Comparison of ENCODE assay signal across 8 mouse cellular contexts in the genomic region with DNA sequence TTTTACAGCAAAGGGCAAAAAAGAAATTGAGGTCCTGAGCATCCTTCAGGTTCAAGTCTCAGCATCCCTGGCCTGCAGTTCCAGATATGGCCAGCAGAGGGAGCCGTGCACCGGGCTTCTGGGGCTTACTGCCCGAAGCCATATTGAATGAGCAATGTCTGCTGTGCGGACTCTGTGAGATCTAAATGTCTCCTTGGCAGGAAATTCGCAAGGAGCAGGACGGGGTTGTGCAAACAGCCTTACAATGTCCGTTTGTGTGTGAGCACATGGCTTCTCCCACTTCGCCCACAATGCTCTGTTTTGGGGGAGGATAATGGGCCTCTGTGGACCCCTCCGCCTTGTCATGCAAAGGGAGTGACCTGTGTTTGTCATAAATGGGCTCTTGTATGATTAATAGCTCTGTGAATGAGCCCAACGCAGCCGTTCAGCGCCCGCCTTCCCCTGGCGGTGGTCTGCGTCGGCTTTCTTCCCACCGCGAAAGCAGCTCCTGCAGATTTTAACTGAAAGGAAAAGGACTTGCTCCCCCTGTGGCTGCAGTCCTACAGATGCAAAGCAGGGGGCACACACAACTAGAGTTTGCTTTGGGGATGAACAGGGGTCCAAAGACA.
DNase-seq lines count a peak whose midpoint lies in the region; ATAC-seq lines count a peak whose summit lies in the region.

No protein-coding gene starts in this region.

- peak overlapping the region; percentile 28 for H3K4me3 ChIP-seq in hindbrain, embryonic 14.5 days (replicated peaks; ENCODE audit: low read length)

- H3K27me3 ChIP-seq in hindbrain, embryonic 14.5 days (ENCODE audit: control insufficient read depth, insufficient read depth, low read length) = no peaks in the 10 kb centered on the region

- ATAC-seq in hindbrain, embryonic 14.5 days (ENCODE audit: low FRiP score) = peak; percentile 94

- WGBS in hindbrain, embryonic 14.5 days = 12% methylated on average over 18 of the region's 18 CpGs

- no peaks in the 10 kb centered on the region for H3K9me3 ChIP-seq in hindbrain, embryonic 14.5 days (ENCODE audit: control insufficient read depth, low read length)

- peak overlapping the region; percentile 66 for H3K9ac ChIP-seq in hindbrain, embryonic 14.5 days

- H3K4me2 ChIP-seq in hindbrain, embryonic 14.5 days (replicated peaks) = peak overlapping the region; percentile 61

- H3K36me3 ChIP-seq in hindbrain, embryonic 14.5 days (replicated peaks; ENCODE audit: control insufficient read depth, insufficient read depth) = no peaks in the 10 kb centered on the region

- peak overlapping the region; percentile 94 for H3K27ac ChIP-seq in hindbrain, embryonic 14.5 days

- 0 out of 2 replicates have a peak, but pooled peaks cover 5% of the 10 kb centered on the region for H3K4me1 ChIP-seq in hindbrain, embryonic 14.5 days (replicated peaks; ENCODE audit: control insufficient read depth, insufficient read depth, low read length)

- peak; percentile 82 for DNase-seq in R1 (ENCODE audit: low read depth, low spot score)
- DNase-seq in cerebellum, postnatal 25 days = peak; percentile 96
- DNase-seq in frontal cortex, postnatal 36 days (ENCODE audit: low spot score in 2 of 2) = peak; percentile 94
- DNase-seq in hindbrain, embryonic 14.5 days (ENCODE audit: low spot score) = peak; percentile 96
- DNase-seq in layer of hippocampus, postnatal 25 days (ENCODE audit: extremely low spot score in 1 of 2, low spot score in 1 of 2) = peak; percentile 90 to 98
- DNase-seq in lung, postnatal 14 days = peak; percentile 94
- peak; percentile 94 for DNase-seq in retina, embryonic 14.5 days (ENCODE audit: low spot score)
- DNase-seq in thymus, postnatal 4 days = peak; percentile 95

Comparison
In these comparisons a context has a peak if more than half of its experiments do, and no peak if none do; other contexts are left out.
1. Peak in every context shown above with its lines: DNase-seq, ATAC-seq, H3K4me3 ChIP-seq and H3K27ac ChIP-seq.